Mouse (Mus musculus): Measurements from ENCODE around the gene Prkn. TPM values are rescaled to one million over a fixed set of nuclear protein-coding genes. Genes with fewer than 3 reads are reported as not detected.

The Prkn gene
- polyA plus RNA-seq, 1 experiment from 2014 or later = 1.7 TPM

- Histone ChIP-seq H3K4me1 (ENCODE audit: control insufficient read depth, insufficient read depth, low read length) (no peaks in the 10 kb centered on the region), H3K27me3 (ENCODE audit: control insufficient read depth, insufficient read depth, low read length) (no peaks in the 10 kb centered on the region), H3K9ac (ENCODE audit: low read depth, low read length) (no peak overlapping the region), H3K27ac (ENCODE audit: low read depth, low read length) (no peak overlapping the region), H3K4me3 (ENCODE audit: low read depth, low read length) (no peak overlapping the region), H3K36me3 (ENCODE audit: control insufficient read depth, insufficient read depth, low read length) (no peaks in the 10 kb centered on the region), H3K9me3 (replicated peaks; ENCODE audit: control insufficient read depth, low read length) (no peaks in the 10 kb centered on the region), H3K4me2 (no peak overlapping the region)
- 75% methylated on average over 9 of the region's 9 CpGs for WGBS (ENCODE audit: insufficient replicate concordance)
- no peak for ATAC-seq (replicated peaks; ENCODE audit: insufficient number of reproducible peaks, low FRiP score, low TSS enrichment)
These were observed 865.6 kb downstream of the Prkn start for GRCm38 (mm10) chr17:11705761-11706160.

- Histone ChIP-seq H3K4me3 (ENCODE audit: low read depth, low read length) (no peak overlapping the region), H3K4me1 (ENCODE audit: control insufficient read depth, insufficient read depth, low read length) (no peaks in the 10 kb centered on the region), H3K27ac (ENCODE audit: low read depth, low read length) (no peak overlapping the region), H3K27me3 (ENCODE audit: control insufficient read depth, insufficient read depth, low read length) (no peaks in the 10 kb centered on the region), H3K9me3 (replicated peaks; ENCODE audit: control insufficient read depth, low read length) (no peaks in the 10 kb centered on the region), H3K9ac (ENCODE audit: low read depth, low read length) (no peak overlapping the region), H3K36me3 (ENCODE audit: control insufficient read depth, insufficient read depth, low read length) (no peaks in the 10 kb centered on the region), H3K4me2 (no peak overlapping the region)
- ATAC-seq (replicated peaks; ENCODE audit: insufficient number of reproducible peaks, low FRiP score, low TSS enrichment) = no peak
- WGBS (ENCODE audit: insufficient replicate concordance) = 69% methylated on average over 4 of the region's 4 CpGs
These were observed 871.9 kb downstream of the Prkn start for GRCm38 (mm10) chr17:11712066-11712465.

DNA sequence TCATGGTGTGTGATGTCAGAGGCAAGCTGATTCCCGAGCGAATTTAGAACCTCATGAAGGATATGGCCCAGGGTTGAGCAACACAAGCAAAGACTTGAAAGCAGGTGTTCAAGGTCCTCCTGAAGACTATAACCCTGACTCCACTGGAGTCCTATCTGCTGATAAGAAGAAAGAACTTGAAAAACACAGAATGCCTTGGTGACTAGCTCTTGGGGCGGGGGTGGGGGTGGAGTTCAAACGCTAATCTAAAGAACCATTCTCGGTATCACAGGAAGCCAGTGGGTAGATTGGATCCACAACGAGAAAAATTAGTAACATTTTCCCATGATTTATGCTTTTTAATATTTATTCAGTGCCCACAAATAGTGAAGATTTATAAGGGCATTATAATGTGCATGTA lies 879.6 kb downstream of the Prkn start:
- H3K4me2 ChIP-seq = no peak overlapping the region
- 70% methylated on average over 6 of the region's 6 CpGs for WGBS (ENCODE audit: insufficient replicate concordance)

DNA sequence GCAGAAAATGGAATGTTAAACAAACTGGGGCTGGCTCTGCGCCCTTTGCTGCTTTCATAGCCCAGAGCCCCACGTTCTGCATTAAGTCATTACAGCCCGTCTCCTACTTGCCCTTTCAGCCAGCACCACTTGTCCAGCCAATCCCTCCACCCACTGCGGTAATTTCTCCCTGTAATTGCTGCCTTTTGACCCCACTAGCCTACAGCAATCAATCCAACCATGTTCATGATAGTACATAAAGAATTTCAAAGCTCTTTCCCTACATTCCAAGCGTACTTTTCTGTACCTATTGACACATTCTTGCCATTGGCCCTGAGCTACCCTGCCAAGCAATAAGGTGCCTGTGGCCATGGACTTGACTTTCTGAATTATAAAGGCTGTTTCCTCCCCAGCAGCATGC lies 881.7 kb downstream of the Prkn start:
- 65% methylated on average over 5 of the region's 5 CpGs for WGBS (ENCODE audit: insufficient replicate concordance)
- no peak for ATAC-seq (replicated peaks; ENCODE audit: insufficient number of reproducible peaks, low FRiP score, low TSS enrichment)
- Histone ChIP-seq H3K9me3 (replicated peaks; ENCODE audit: control insufficient read depth, low read length) (no peaks in the 10 kb centered on the region), H3K4me2 (no peak overlapping the region), H3K27ac (ENCODE audit: low read depth, low read length) (no peak overlapping the region), H3K36me3 (ENCODE audit: control insufficient read depth, insufficient read depth, low read length) (no peaks in the 10 kb centered on the region), H3K4me1 (ENCODE audit: control insufficient read depth, insufficient read depth, low read length) (no peaks in the 10 kb centered on the region), H3K27me3 (ENCODE audit: control insufficient read depth, insufficient read depth, low read length) (no peaks in the 10 kb centered on the region), H3K4me3 (ENCODE audit: low read depth, low read length) (no peak overlapping the region), H3K9ac (ENCODE audit: low read depth, low read length) (no peak overlapping the region)

More for the DNA sequence above, 879.6 kb downstream of the Prkn start:
- no peaks in the 10 kb centered on the region for H3K4me1 ChIP-seq (ENCODE audit: control insufficient read depth, insufficient read depth, low read length)
- H3K27ac ChIP-seq (ENCODE audit: low read depth, low read length) = no peak overlapping the region
- no peak overlapping the region for H3K9ac ChIP-seq (ENCODE audit: low read depth, low read length)
- no peaks in the 10 kb centered on the region for H3K36me3 ChIP-seq (ENCODE audit: control insufficient read depth, insufficient read depth, low read length)
- no peak for ATAC-seq (replicated peaks; ENCODE audit: insufficient number of reproducible peaks, low FRiP score, low TSS enrichment)
- H3K27me3 ChIP-seq (ENCODE audit: control insufficient read depth, insufficient read depth, low read length) = no peaks in the 10 kb centered on the region
- H3K9me3 ChIP-seq (replicated peaks; ENCODE audit: control insufficient read depth, low read length) = no peaks in the 10 kb centered on the region
- H3K4me3 ChIP-seq (ENCODE audit: low read depth, low read length) = no peak overlapping the region

GRCm38 (mm10) chr17:11722478-11722877 lies 882.3 kb downstream of the Prkn start:
- 74% methylated on average over 1 of the region's 1 CpGs for WGBS (ENCODE audit: insufficient replicate concordance)
- H3K9ac ChIP-seq (ENCODE audit: low read depth, low read length) = no peak overlapping the region
- no peaks in the 10 kb centered on the region for H3K9me3 ChIP-seq (replicated peaks; ENCODE audit: control insufficient read depth, low read length)
- no peaks in the 10 kb centered on the region for H3K27me3 ChIP-seq (ENCODE audit: control insufficient read depth, insufficient read depth, low read length)
- no peak overlapping the region for H3K4me2 ChIP-seq
- no peak overlapping the region for H3K27ac ChIP-seq (ENCODE audit: low read depth, low read length)
- no peak for ATAC-seq (replicated peaks; ENCODE audit: insufficient number of reproducible peaks, low FRiP score, low TSS enrichment)
- no peaks in the 10 kb centered on the region for H3K4me1 ChIP-seq (ENCODE audit: control insufficient read depth, insufficient read depth, low read length)
- no peak overlapping the region for H3K4me3 ChIP-seq (ENCODE audit: low read depth, low read length)
- no peaks in the 10 kb centered on the region for H3K36me3 ChIP-seq (ENCODE audit: control insufficient read depth, insufficient read depth, low read length)

DNA sequence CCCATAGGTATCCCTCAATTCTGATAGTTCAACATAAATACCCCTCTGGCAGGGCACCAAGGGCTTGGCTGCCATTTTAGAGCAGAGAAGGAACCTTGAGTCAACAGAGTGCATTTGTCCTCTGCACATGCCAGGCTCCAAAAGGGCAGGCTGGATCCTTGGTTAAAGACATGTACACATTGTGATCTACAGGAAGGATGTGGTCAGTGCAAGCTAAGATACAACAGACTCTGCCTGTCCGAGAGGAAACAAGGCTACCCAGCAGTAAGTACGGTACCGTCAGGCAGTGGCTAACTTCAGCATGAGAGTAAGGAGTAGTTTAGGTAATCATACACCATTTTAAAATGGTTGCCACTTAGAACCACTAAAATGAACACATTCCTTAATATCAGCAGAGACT lies 884.0 kb downstream of the Prkn start:
- no peak overlapping the region for H3K4me3 ChIP-seq (ENCODE audit: low read depth, low read length)
- WGBS (ENCODE audit: insufficient replicate concordance) = 68% methylated on average over 3 of the region's 3 CpGs
- no peaks in the 10 kb centered on the region for H3K27me3 ChIP-seq (ENCODE audit: control insufficient read depth, insufficient read depth, low read length)
- H3K4me2 ChIP-seq = no peak overlapping the region
- ATAC-seq (replicated peaks; ENCODE audit: insufficient number of reproducible peaks, low FRiP score, low TSS enrichment) = no peak
- no peaks in the 10 kb centered on the region for H3K9me3 ChIP-seq (replicated peaks; ENCODE audit: control insufficient read depth, low read length)
- H3K9ac ChIP-seq (ENCODE audit: low read depth, low read length) = no peak overlapping the region
- H3K27ac ChIP-seq (ENCODE audit: low read depth, low read length) = no peak overlapping the region
- H3K4me1 ChIP-seq (ENCODE audit: control insufficient read depth, insufficient read depth, low read length) = no peaks in the 10 kb centered on the region
- no peaks in the 10 kb centered on the region for H3K36me3 ChIP-seq (ENCODE audit: control insufficient read depth, insufficient read depth, low read length)

GRCm38 (mm10) chr17:11727101-11727500 lies 886.9 kb downstream of the Prkn start:
- H3K9ac ChIP-seq (ENCODE audit: low read depth, low read length) = no peak overlapping the region
- H3K9me3 ChIP-seq (replicated peaks; ENCODE audit: control insufficient read depth, low read length) = no peaks in the 10 kb centered on the region
- no peaks in the 10 kb centered on the region for H3K27me3 ChIP-seq (ENCODE audit: control insufficient read depth, insufficient read depth, low read length)
- no peaks in the 10 kb centered on the region for H3K36me3 ChIP-seq (ENCODE audit: control insufficient read depth, insufficient read depth, low read length)
- no peak overlapping the region for H3K4me3 ChIP-seq (ENCODE audit: low read depth, low read length)
- WGBS (ENCODE audit: insufficient replicate concordance) = 55% methylated on average over 1 of the region's 1 CpGs
- no peak for ATAC-seq (replicated peaks; ENCODE audit: insufficient number of reproducible peaks, low FRiP score, low TSS enrichment)
- no peak overlapping the region for H3K27ac ChIP-seq (ENCODE audit: low read depth, low read length)
- no peaks in the 10 kb centered on the region for H3K4me1 ChIP-seq (ENCODE audit: control insufficient read depth, insufficient read depth, low read length)
- no peak overlapping the region for H3K4me2 ChIP-seq

DNA sequence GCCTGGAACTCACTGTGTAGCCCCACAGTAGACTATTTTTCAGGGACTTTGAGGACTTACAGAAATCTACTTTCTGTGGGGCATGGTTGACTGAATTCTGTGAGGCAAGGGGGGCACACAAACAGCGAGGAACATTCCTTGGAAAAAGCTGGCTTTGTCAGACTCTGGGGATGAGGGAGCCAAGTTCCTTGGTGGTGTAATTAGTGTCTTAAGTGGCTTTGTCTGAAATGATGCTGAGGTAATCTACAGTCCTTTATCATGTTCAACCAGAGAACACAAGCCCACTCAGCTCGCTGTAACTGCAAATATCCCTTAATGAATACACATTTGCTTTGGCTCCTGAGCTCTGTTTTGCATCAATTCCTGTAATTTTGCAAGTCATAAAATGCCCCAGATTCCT lies 888.1 kb downstream of the Prkn start:
- no peaks in the 10 kb centered on the region for H3K36me3 ChIP-seq (ENCODE audit: control insufficient read depth, insufficient read depth, low read length)
- H3K4me2 ChIP-seq = no peak overlapping the region
- WGBS (ENCODE audit: insufficient replicate concordance) = 63% methylated on average over 2 of the region's 2 CpGs
- H3K27ac ChIP-seq (ENCODE audit: low read depth, low read length) = no peak overlapping the region
- H3K27me3 ChIP-seq (ENCODE audit: control insufficient read depth, insufficient read depth, low read length) = no peaks in the 10 kb centered on the region
- no peak overlapping the region for H3K9ac ChIP-seq (ENCODE audit: low read depth, low read length)
- H3K4me1 ChIP-seq (ENCODE audit: control insufficient read depth, insufficient read depth, low read length) = no peaks in the 10 kb centered on the region
- no peak for ATAC-seq (replicated peaks; ENCODE audit: insufficient number of reproducible peaks, low FRiP score, low TSS enrichment)
- no peaks in the 10 kb centered on the region for H3K9me3 ChIP-seq (replicated peaks; ENCODE audit: control insufficient read depth, low read length)
- H3K4me3 ChIP-seq (ENCODE audit: low read depth, low read length) = no peak overlapping the region

- H3K4me1 ChIP-seq (ENCODE audit: control insufficient read depth, insufficient read depth, low read length) = no peaks in the 10 kb centered on the region
- ATAC-seq (replicated peaks; ENCODE audit: insufficient number of reproducible peaks, low FRiP score, low TSS enrichment) = no peak
- H3K4me2 ChIP-seq = no peak overlapping the region
- no peaks in the 10 kb centered on the region for H3K36me3 ChIP-seq (ENCODE audit: control insufficient read depth, insufficient read depth, low read length)
- no peaks in the 10 kb centered on the region for H3K9me3 ChIP-seq (replicated peaks; ENCODE audit: control insufficient read depth, low read length)
- H3K9ac ChIP-seq (ENCODE audit: low read depth, low read length) = no peak overlapping the region
- H3K27me3 ChIP-seq (ENCODE audit: control insufficient read depth, insufficient read depth, low read length) = no peaks in the 10 kb centered on the region
- no peak overlapping the region for H3K27ac ChIP-seq (ENCODE audit: low read depth, low read length)
- H3K4me3 ChIP-seq (ENCODE audit: low read depth, low read length) = no peak overlapping the region
- WGBS (ENCODE audit: insufficient replicate concordance) = 73% methylated on average over 12 of the region's 12 CpGs
These were observed 890.7 kb downstream of the Prkn start for GRCm38 (mm10) chr17:11730656-11731594.

Data from heart, embryonic 11.5 days (tissue).